Mouse (Mus musculus): ENCODE data around the gene Slc22a23. TPM values are rescaled to one million over a fixed set of nuclear protein-coding genes. Genes with fewer than 3 reads are reported as not detected.

Gene Slc22a23
- polyA plus RNA-seq, 1 experiment from 2014 or later = 14.9 TPM

DNA sequence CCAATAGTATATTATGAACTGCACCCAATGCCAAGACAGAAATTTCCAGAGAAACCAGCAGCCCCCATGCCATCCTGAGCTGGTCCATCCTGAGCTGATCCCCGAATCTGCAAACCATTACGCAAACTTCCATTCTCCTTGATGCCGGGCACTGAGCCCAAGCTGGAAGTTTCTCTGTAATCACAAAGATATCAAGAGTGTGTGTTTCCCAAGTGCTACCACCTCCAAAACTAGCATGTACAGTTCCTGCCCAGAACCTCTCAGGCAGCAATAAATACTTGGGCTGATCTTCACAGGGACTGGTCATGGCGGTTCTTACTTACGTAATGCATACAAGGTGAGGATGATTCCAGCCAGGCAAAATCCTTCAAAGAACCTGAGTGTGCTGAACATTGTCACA, 46.3 kb downstream of the Slc22a23 start:
- H3K4me1 ChIP-seq (ENCODE audit: control insufficient read depth, insufficient read depth, low read depth, low read length) = no peaks in the 10 kb centered on the region
- no peaks in the 10 kb centered on the region for H3K9me3 ChIP-seq (ENCODE audit: control insufficient read depth, low read length)
- 95% methylated on average over 5 of the region's 5 CpGs for WGBS
- no peaks in the 10 kb centered on the region for H3K27me3 ChIP-seq (replicated peaks; ENCODE audit: control insufficient read depth, insufficient read depth, low read length)
- no peak overlapping the region for H3K9ac ChIP-seq (ENCODE audit: low read depth, low read length)
- no peak for ATAC-seq
- no peak overlapping the region for H3K4me2 ChIP-seq (ENCODE audit: low read length)
- H3K27ac ChIP-seq (ENCODE audit: low read depth, low read length) = no peak overlapping the region
- peaks cover 4% of the 10 kb centered on the region; the same call in 1 of the 2 replicates for H3K36me3 ChIP-seq (ENCODE audit: control insufficient read depth, insufficient read depth, low read length)
- H3K4me3 ChIP-seq (ENCODE audit: low read length) = no peak overlapping the region

GRCm38 (mm10) chr13:34298061-34298460, 46.9 kb downstream of the Slc22a23 start:
- 98% methylated on average over 6 of the region's 6 CpGs for WGBS
- peaks cover 4% of the 10 kb centered on the region; the same call in 1 of the 2 replicates for H3K36me3 ChIP-seq (ENCODE audit: control insufficient read depth, insufficient read depth, low read length)
- no peaks in the 10 kb centered on the region for H3K27me3 ChIP-seq (replicated peaks; ENCODE audit: control insufficient read depth, insufficient read depth, low read length)
- H3K27ac ChIP-seq (ENCODE audit: low read depth, low read length) = no peak overlapping the region
- H3K4me3 ChIP-seq (ENCODE audit: low read length) = no peak overlapping the region
- no peaks in the 10 kb centered on the region for H3K9me3 ChIP-seq (ENCODE audit: control insufficient read depth, low read length)
- no peak for ATAC-seq
- H3K9ac ChIP-seq (ENCODE audit: low read depth, low read length) = no peak overlapping the region
- H3K4me2 ChIP-seq (ENCODE audit: low read length) = no peak overlapping the region
- no peaks in the 10 kb centered on the region for H3K4me1 ChIP-seq (ENCODE audit: control insufficient read depth, insufficient read depth, low read depth, low read length)

GRCm38 (mm10) chr13:34295787-34296435, 49.1 kb downstream of the Slc22a23 start:
- no peaks in the 10 kb centered on the region for H3K27me3 ChIP-seq (replicated peaks; ENCODE audit: control insufficient read depth, insufficient read depth, low read length)
- no peak for ATAC-seq
- no peaks in the 10 kb centered on the region for H3K9me3 ChIP-seq (ENCODE audit: control insufficient read depth, low read length)
- no peak overlapping the region for H3K4me3 ChIP-seq (ENCODE audit: low read length)
- 0 out of 2 replicates have a peak, but pooled peaks cover 4% of the 10 kb centered on the region for H3K36me3 ChIP-seq (ENCODE audit: control insufficient read depth, insufficient read depth, low read length)
- H3K4me2 ChIP-seq (ENCODE audit: low read length) = no peak overlapping the region
- H3K4me1 ChIP-seq (ENCODE audit: control insufficient read depth, insufficient read depth, low read depth, low read length) = no peaks in the 10 kb centered on the region
- H3K9ac ChIP-seq (ENCODE audit: low read depth, low read length) = no peak overlapping the region
- 94% methylated on average over 12 of the region's 12 CpGs for WGBS
- no peak overlapping the region for H3K27ac ChIP-seq (ENCODE audit: low read depth, low read length)

DNA sequence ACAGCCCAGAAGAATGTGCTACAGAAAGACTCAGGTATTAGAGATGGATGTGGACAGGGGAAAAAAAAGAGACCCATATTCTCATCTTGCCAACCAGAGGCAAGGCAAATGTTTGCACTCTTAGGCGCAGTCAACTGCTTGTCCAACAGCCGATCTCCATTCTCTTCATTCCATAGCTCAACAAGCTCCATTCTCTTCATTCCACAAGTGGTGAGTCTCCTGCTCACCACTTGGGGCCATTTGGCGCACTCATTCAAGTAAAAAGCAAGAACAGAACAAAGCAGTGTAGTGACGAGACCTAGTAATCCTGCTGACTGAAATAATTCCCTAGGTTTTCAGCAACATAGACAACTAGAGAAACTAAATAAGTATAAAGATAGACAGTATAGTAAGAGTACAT, 50.8 kb downstream of the Slc22a23 start:
- no peak overlapping the region for H3K4me2 ChIP-seq (ENCODE audit: low read length)
- no peak for ATAC-seq
- H3K27ac ChIP-seq (ENCODE audit: low read depth, low read length) = no peak overlapping the region
- no peaks in the 10 kb centered on the region for H3K4me1 ChIP-seq (ENCODE audit: control insufficient read depth, insufficient read depth, low read depth, low read length)
- no peaks in the 10 kb centered on the region for H3K27me3 ChIP-seq (replicated peaks; ENCODE audit: control insufficient read depth, insufficient read depth, low read length)
- 0 out of 2 replicates have a peak, but pooled peaks cover 4% of the 10 kb centered on the region for H3K36me3 ChIP-seq (ENCODE audit: control insufficient read depth, insufficient read depth, low read length)
- H3K4me3 ChIP-seq (ENCODE audit: low read length) = no peak overlapping the region
- WGBS = 79% methylated on average over 4 of the region's 4 CpGs
- no peaks in the 10 kb centered on the region for H3K9me3 ChIP-seq (ENCODE audit: control insufficient read depth, low read length)
- no peak overlapping the region for H3K9ac ChIP-seq (ENCODE audit: low read depth, low read length)

- 69% methylated on average over 2 of the region's 2 CpGs for WGBS
- Histone ChIP-seq H3K4me1 (ENCODE audit: control insufficient read depth, insufficient read depth, low read depth, low read length) (peaks cover 5% of the 10 kb centered on the region; the same call in 1 of the 2 replicates), H3K4me3 (ENCODE audit: low read length) (no peak overlapping the region), H3K27ac (ENCODE audit: low read depth, low read length) (no peak overlapping the region), H3K4me2 (ENCODE audit: low read length) (no peak overlapping the region), H3K27me3 (replicated peaks; ENCODE audit: control insufficient read depth, insufficient read depth, low read length) (no peaks in the 10 kb centered on the region), H3K9me3 (ENCODE audit: control insufficient read depth, low read length) (no peaks in the 10 kb centered on the region), H3K9ac (ENCODE audit: low read depth, low read length) (no peak overlapping the region), H3K36me3 (ENCODE audit: control insufficient read depth, insufficient read depth, low read length) (no peaks in the 10 kb centered on the region)
- ATAC-seq = no peak
Measured at GRCm38 (mm10) chr13:34292042-34292441, 52.9 kb downstream of the Slc22a23 start.

DNA sequence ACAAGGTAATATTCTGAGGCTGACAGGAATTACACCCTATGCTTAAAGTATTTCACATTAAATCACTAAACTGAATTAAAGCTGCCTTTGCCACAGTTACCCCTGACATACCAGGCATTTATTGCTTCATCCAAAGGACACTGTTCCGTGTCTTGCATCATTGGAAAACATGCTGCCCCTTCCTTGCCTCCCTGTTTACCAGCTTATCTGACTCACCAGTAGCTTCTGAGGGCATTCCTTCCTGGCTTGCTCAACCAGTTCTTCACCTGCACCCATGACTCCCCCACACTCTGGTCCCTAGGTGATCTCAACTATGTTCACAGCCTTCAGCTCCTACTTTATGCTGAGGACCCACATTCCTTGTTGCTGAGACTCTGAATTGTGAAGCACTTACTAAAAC, 54.6 kb downstream of the Slc22a23 start:
- no peaks in the 10 kb centered on the region for H3K36me3 ChIP-seq (ENCODE audit: control insufficient read depth, insufficient read depth, low read length)
- no peak overlapping the region for H3K27ac ChIP-seq (ENCODE audit: low read depth, low read length)
- H3K4me2 ChIP-seq (ENCODE audit: low read length) = no peak overlapping the region
- ATAC-seq = no peak
- no peak overlapping the region for H3K4me3 ChIP-seq (ENCODE audit: low read length)
- 90% methylated on average over 1 of the region's 1 CpGs for whole genome bisulfite sequencing
- no peaks in the 10 kb centered on the region for H3K9me3 ChIP-seq (ENCODE audit: control insufficient read depth, low read length)
- H3K27me3 ChIP-seq (replicated peaks; ENCODE audit: control insufficient read depth, insufficient read depth, low read length) = no peaks in the 10 kb centered on the region
- H3K9ac ChIP-seq (ENCODE audit: low read depth, low read length) = no peak overlapping the region
- H3K4me1 ChIP-seq (ENCODE audit: control insufficient read depth, insufficient read depth, low read depth, low read length) = peaks cover 5% of the 10 kb centered on the region; the same call in 1 of the 2 replicates

- no peak for ATAC-seq
- H3K27me3 ChIP-seq (replicated peaks; ENCODE audit: control insufficient read depth, insufficient read depth, low read length) = no peaks in the 10 kb centered on the region
Measured at GRCm38 (mm10) chr13:34289567-34289966, 55.4 kb downstream of the Slc22a23 start.

GRCm38 (mm10) chr13:34288129-34288528, 56.9 kb downstream of the Slc22a23 start:
- peaks cover 5% of the 10 kb centered on the region; the same call in 1 of the 2 replicates for H3K4me1 ChIP-seq (ENCODE audit: control insufficient read depth, insufficient read depth, low read depth, low read length)
- H3K9ac ChIP-seq (ENCODE audit: low read depth, low read length) = no peak overlapping the region
- WGBS = 22% methylated on average over 2 of the region's 2 CpGs
- no peaks in the 10 kb centered on the region for H3K27me3 ChIP-seq (replicated peaks; ENCODE audit: control insufficient read depth, insufficient read depth, low read length)
- no peak for ATAC-seq
- H3K27ac ChIP-seq (ENCODE audit: low read depth, low read length) = no peak overlapping the region
- no peak overlapping the region for H3K4me2 ChIP-seq (ENCODE audit: low read length)
- no peaks in the 10 kb centered on the region for H3K36me3 ChIP-seq (ENCODE audit: control insufficient read depth, insufficient read depth, low read length)
- no peak overlapping the region for H3K4me3 ChIP-seq (ENCODE audit: low read length)
- H3K9me3 ChIP-seq (ENCODE audit: control insufficient read depth, low read length) = no peaks in the 10 kb centered on the region

More at GRCm38 (mm10) chr13:34289567-34289966, 55.4 kb downstream of the Slc22a23 start:
- no peak overlapping the region for H3K4me3 ChIP-seq (ENCODE audit: low read length)
- H3K4me1 ChIP-seq (ENCODE audit: control insufficient read depth, insufficient read depth, low read depth, low read length) = peaks cover 5% of the 10 kb centered on the region; the same call in 1 of the 2 replicates
- no peaks in the 10 kb centered on the region for H3K36me3 ChIP-seq (ENCODE audit: control insufficient read depth, insufficient read depth, low read length)
- no peaks in the 10 kb centered on the region for H3K9me3 ChIP-seq (ENCODE audit: control insufficient read depth, low read length)
- no peak overlapping the region for H3K4me2 ChIP-seq (ENCODE audit: low read length)
- no peak overlapping the region for H3K9ac ChIP-seq (ENCODE audit: low read depth, low read length)
- WGBS = 92% methylated on average over 2 of the region's 2 CpGs
- no peak overlapping the region for H3K27ac ChIP-seq (ENCODE audit: low read depth, low read length)

GRCm38 (mm10) chr13:34287601-34288083, 57.3 kb downstream of the Slc22a23 start:
- peak; percentile 64; the same call in 1 of the 2 replicates for ATAC-seq
- H3K27me3 ChIP-seq (replicated peaks; ENCODE audit: control insufficient read depth, insufficient read depth, low read length) = no peaks in the 10 kb centered on the region
- H3K36me3 ChIP-seq (ENCODE audit: control insufficient read depth, insufficient read depth, low read length) = no peaks in the 10 kb centered on the region
- no peak overlapping the region for H3K4me3 ChIP-seq (ENCODE audit: low read length)
- H3K4me2 ChIP-seq (ENCODE audit: low read length) = no peak overlapping the region
- 0 out of 2 replicates have a peak overlapping the region, but pooled peaks have one; percentile 24 for H3K27ac ChIP-seq (ENCODE audit: low read depth, low read length)
- WGBS = 6% methylated on average over 9 of the region's 9 CpGs
- H3K9ac ChIP-seq (ENCODE audit: low read depth, low read length) = no peak overlapping the region
- no peaks in the 10 kb centered on the region for H3K9me3 ChIP-seq (ENCODE audit: control insufficient read depth, low read length)
- H3K4me1 ChIP-seq (ENCODE audit: control insufficient read depth, insufficient read depth, low read depth, low read length) = peaks cover 5% of the 10 kb centered on the region; the same call in 1 of the 2 replicates

Measured in hindbrain, embryonic 16.5 days (tissue).